Mouse (Mus musculus) CH12.LX (cell line): ENCODE results near the gene Tcp1. TPM values are rescaled to one million over a fixed set of nuclear protein-coding genes. Genes with fewer than 3 reads are reported as not detected.

ENCODE experiments used
- DNase-seq: peaks from one replicate; pipeline ENCODE4 v3.0.0-alpha.2; 2013; ENCODE audit errors: extremely low read depth
- H3K27ac ChIP-seq: 2 replicates; pipeline ENCODE4 v1.5.1; 2012; ENCODE audit warnings: low read depth, mild to moderate bottlenecking, control low read depth, moderate library complexity; ENCODE audit not compliant: insufficient read depth
- H3K27me3 ChIP-seq: replicated peaks from 2 replicates; pipeline ENCODE3; 2012; ENCODE audit warnings: inconsistent platforms
- H3K36me3 ChIP-seq, 2 experiments: replicated peaks in 1 of 2; 2 replicates each; pipeline versions ENCODE3 to v1.6.1; 2012; ENCODE audit warnings: inconsistent platforms in 1 of 2, low read length in 1 of 2, mild to moderate bottlenecking in 1 of 2, mixed read lengths in 1 of 2, moderate library complexity in 1 of 2; ENCODE audit not compliant: control insufficient read depth in 1 of 2, insufficient read depth in 1 of 2
- H3K4me1 ChIP-seq, 2 experiments: 2 replicates each; pipeline ENCODE4 v1.6.1; 2012; ENCODE audit warnings: inconsistent platforms in 1 of 2, moderate library complexity in 1 of 2; ENCODE audit not compliant: insufficient read depth in 2 of 2, control insufficient read depth in 1 of 2
- H3K4me2 ChIP-seq: 2 replicates; pipeline ENCODE4 v1.6.1; 2012; ENCODE audit warnings: low read depth, mild to moderate bottlenecking, control low read depth; ENCODE audit not compliant: poor library complexity, insufficient read depth, severe bottlenecking
- H3K4me3 ChIP-seq, 3 experiments: fragments of 150-350 bp in 1 of 3; sonication (generic) in 1 of 3; replicated peaks in 1 of 3; 2 replicates each; pipeline versions ENCODE3 to v1.5.1; 2011 to 2012; ENCODE audit warnings: low read depth in 2 of 3, low read length in 2 of 3, mild to moderate bottlenecking in 2 of 3, moderate library complexity in 2 of 3, control low read depth in 1 of 3, improper control_type of control experiment in 1 of 3, inconsistent platforms in 1 of 3, mixed read lengths in 1 of 3; ENCODE audit not compliant: poor library complexity in 1 of 3
- H3K79me2 ChIP-seq: replicated peaks from 2 replicates; pipeline ENCODE4 v1.6.1; 2012; ENCODE audit warnings: mild to moderate bottlenecking, moderate library complexity; ENCODE audit not compliant: control insufficient read depth, poor library complexity, insufficient read depth, severe bottlenecking; ENCODE audit errors: extremely low read depth
- H3K9ac ChIP-seq: 2 replicates; pipeline ENCODE4 v1.6.1; 2012; ENCODE audit warnings: low read depth, mild to moderate bottlenecking, control low read depth, moderate library complexity; ENCODE audit not compliant: insufficient read depth
- H3K9me3 ChIP-seq: replicated peaks from 2 replicates; pipeline ENCODE3; 2012; ENCODE audit warnings: low read length, inconsistent platforms, mixed read lengths
- BHLHE40 ChIP-seq: IDR thresholded peaks from 2 replicates; pipeline ENCODE4 v1.6.1; 2011; ENCODE audit warnings: mild to moderate bottlenecking, low read depth, low read length, improper control_type of control experiment
- CHD1 ChIP-seq: IDR thresholded peaks from 2 replicates; pipeline ENCODE4 v1.6.1; 2012; ENCODE audit warnings: low read depth, low read length, improper control_type of control experiment, inconsistent platforms
- CHD2 ChIP-seq: IDR thresholded peaks from 2 replicates; pipeline ENCODE4 v1.6.1; 2011; ENCODE audit warnings: low read length, improper control_type of control experiment
- CTCF ChIP-seq, 2 experiments: IDR thresholded peaks in 1 of 2; conservative IDR thresholded peaks in 1 of 2; 2 replicates each; pipeline ENCODE4 v1.5.1; 2011 to 2012; ENCODE audit warnings: low read depth in 2 of 2, low read length in 2 of 2, improper control_type of control experiment in 1 of 2, inconsistent platforms in 1 of 2, mild to moderate bottlenecking in 1 of 2, moderate library complexity in 1 of 2
- ELF1 ChIP-seq: IDR thresholded peaks from 2 replicates; pipeline ENCODE4 v1.6.1; 2014; ENCODE audit warnings: low read depth, mild to moderate bottlenecking, inconsistent platforms, low read length, improper control_type of control experiment
- EP300 ChIP-seq: IDR thresholded peaks from 2 replicates; pipeline ENCODE4 v1.6.1; 2011; ENCODE audit warnings: low read length, improper control_type of control experiment
- GABPA ChIP-seq: IDR thresholded peaks from 2 replicates; pipeline ENCODE4 v1.6.1; 2012; ENCODE audit warnings: low read depth, low read length, improper control_type of control experiment, inconsistent platforms; ENCODE audit not compliant: insufficient replicate concordance
- HCFC1 ChIP-seq: IDR thresholded peaks from 2 replicates; pipeline ENCODE4 v1.6.1; 2012; ENCODE audit warnings: low read depth, mild to moderate bottlenecking, inconsistent platforms, low read length, improper control_type of control experiment
- IRF4 ChIP-seq: IDR thresholded peaks from 2 replicates; pipeline ENCODE4 v1.6.1; 2014; ENCODE audit warnings: low read depth, mild to moderate bottlenecking, inconsistent platforms, low read length, improper control_type of control experiment
- JUN ChIP-seq: IDR thresholded peaks from 2 replicates; pipeline ENCODE4 v1.6.1; 2011; ENCODE audit warnings: low read depth, mild to moderate bottlenecking, low read length, improper control_type of control experiment, moderate library complexity; ENCODE audit not compliant: insufficient read depth
- MAX ChIP-seq: IDR thresholded peaks from 2 replicates; pipeline ENCODE4 v1.6.1; 2011; ENCODE audit warnings: low read length, improper control_type of control experiment
- MXI1 ChIP-seq: IDR thresholded peaks from 2 replicates; pipeline ENCODE4 v1.6.1; 2011; ENCODE audit warnings: mild to moderate bottlenecking, low read depth, low read length, improper control_type of control experiment
- NELFE ChIP-seq: IDR thresholded peaks from 2 replicates; pipeline ENCODE4 v1.6.1; 2011; ENCODE audit warnings: low read depth, low read length, improper control_type of control experiment
- NRF1 ChIP-seq: IDR thresholded peaks from 2 replicates; pipeline ENCODE4 v1.6.1; 2014; ENCODE audit warnings: low read depth, mild to moderate bottlenecking, inconsistent platforms, low read length, improper control_type of control experiment, moderate library complexity
- PAX5 ChIP-seq: IDR thresholded peaks from 2 replicates; pipeline ENCODE4 v1.6.1; 2012; ENCODE audit warnings: low read length, inconsistent platforms, mixed read lengths
- POLR2A ChIP-seq: IDR thresholded peaks from 2 replicates; pipeline ENCODE4 v1.6.1; 2011; ENCODE audit warnings: low read depth, mild to moderate bottlenecking, improper control_type of control experiment, low read length
- RAD21 ChIP-seq: IDR thresholded peaks from 2 replicates; pipeline ENCODE4 v1.6.1; 2011; ENCODE audit warnings: low read depth, mild to moderate bottlenecking, low read length, improper control_type of control experiment, moderate library complexity
- SMC3 ChIP-seq: IDR thresholded peaks from 2 replicates; pipeline ENCODE4 v1.6.1; 2011; ENCODE audit warnings: low read depth, low read length, improper control_type of control experiment
- TBP ChIP-seq: conservative IDR thresholded peaks from 2 replicates; pipeline ENCODE4 v1.6.1; 2011; ENCODE audit warnings: low read depth, low read length, improper control_type of control experiment
- TCF12 ChIP-seq: IDR thresholded peaks from 2 replicates; pipeline ENCODE4 v1.6.1; 2014; ENCODE audit warnings: low read depth, mild to moderate bottlenecking, inconsistent platforms, low read length, improper control_type of control experiment
- USF1 ChIP-seq: IDR thresholded peaks from 2 replicates; pipeline ENCODE4 v1.6.1; 2014; ENCODE audit warnings: low read depth, mild to moderate bottlenecking, inconsistent platforms, low read length, improper control_type of control experiment
- ZC3H11A ChIP-seq: IDR thresholded peaks from 2 replicates; pipeline ENCODE4 v1.6.1; 2012; ENCODE audit warnings: low read depth, mild to moderate bottlenecking, inconsistent platforms, low read length, improper control_type of control experiment
- ZKSCAN1 ChIP-seq: IDR thresholded peaks from 2 replicates; pipeline ENCODE4 v1.6.1; 2012; ENCODE audit warnings: low read depth, inconsistent platforms, low read length, improper control_type of control experiment, borderline replicate concordance
- ZMIZ1 ChIP-seq: IDR thresholded peaks from 2 replicates; pipeline ENCODE4 v1.6.1; 2012; ENCODE audit warnings: low read depth, mild to moderate bottlenecking, inconsistent platforms, low read length, improper control_type of control experiment
- ZNF384 ChIP-seq: IDR thresholded peaks from 2 replicates; pipeline ENCODE4 v1.6.1; 2012; ENCODE audit warnings: low read depth, low read length, improper control_type of control experiment, inconsistent platforms
- dilution Hi-C: fragments of 300-500 bp; cut with MboI; formaldehyde crosslinking; loops from 2 replicates; pipeline ENCODE4 v1.14.3; 2020; ENCODE audit warnings: low sequenced_read_pairs; ENCODE audit not compliant: extremely low pct_unique_long_range_greater_than_20kb, extremely low pct_ligation_motif_present
- in situ Hi-C: fragments of 300-500 bp; cut with MboI; formaldehyde crosslinking; loops from 3 replicates; pipeline ENCODE4 v1.14.3; 2019; ENCODE audit warnings: low sequenced_read_pairs, low pct_ligation_motif_present, low pct_unique_long_range_greater_than_20kb, mixed read lengths
- polyA plus RNA-seq: library from polyadenylated mRNA; unstranded; fragments of >175 nt; gene quantifications from 2 replicates; pipeline ENCODE4 v1.2.1, GENCODE M21; 2012; ENCODE audit warnings: low read depth; ENCODE audit not compliant: insufficient read length
- total RNA-seq, 2 experiments: library from RNA; depleted of rRNA; stranded (reverse); fragments of 300-350 nt in 1 of 2; fragments of >200 nt in 1 of 2; gene quantifications; 2 replicates each; pipeline ENCODE4 v1.2.3; 2012 to 2014

Gene Tcp1
- total and polyA plus RNA-seq, 3 experiments, result 560 to 951 (median 569) TPM

DNA sequence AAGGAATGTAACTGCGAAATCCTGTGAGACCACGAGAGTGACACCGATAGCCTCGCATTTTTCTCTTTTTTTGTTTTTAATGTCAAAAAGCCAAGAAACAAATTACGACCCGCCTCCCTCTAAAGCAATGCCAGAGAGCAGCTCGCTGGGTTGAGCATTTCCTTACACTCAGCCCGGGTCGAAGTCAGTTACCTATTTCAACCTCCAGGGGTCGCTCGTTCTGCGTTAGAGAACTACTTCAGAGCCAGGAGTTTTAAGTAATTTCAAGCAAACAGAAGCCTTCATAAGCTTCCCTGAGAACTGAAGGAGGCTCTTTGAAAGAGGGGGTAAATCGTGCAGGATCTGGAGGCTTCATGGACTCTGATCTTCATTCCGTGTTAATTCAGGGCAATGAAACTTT is 35.3 kb upstream of the Tcp1 start:
- dilution Hi-C loops, result no loop called here
- Histone ChIP-seq H3K4me3 (no peak overlapping the region), H3K27ac (no peak overlapping the region), H3K4me2 (peak overlapping the region; percentile 82), H3K79me2 (no peaks in the 10 kb centered on the region), H3K4me1 (peaks cover 0 to 3% of the 10 kb centered on the region in 2 experiments; a peak in 1 of 4 replicates), H3K36me3 (no peaks in the 10 kb centered on the region), H3K9ac (peak overlapping the region; percentile 13; the same call in 1 of the 2 replicates), H3K27me3 (peaks cover 2% of the 10 kb centered on the region), H3K9me3 (no peaks in the 10 kb centered on the region)
- DNase-seq, result peak; percentile 84
- TF ChIP-seq RAD21 (peak; percentile 86), POLR2A (no peak), SMC3 (peak; percentile 66), ZKSCAN1 (no peak), ZMIZ1 (no peak), MXI1 (no peak), CHD1 (no peak), JUN (no peak), CTCF (conservative IDR thresholded peaks at IDR 0.05 in 1 of 2, IDR thresholded peaks at IDR 0.05 in 1 of 2; ENCODE audit: low read depth in 2 of 2, low read length in 2 of 2) (peak; percentile 80 to 88), PAX5 (no peak)
- in situ Hi-C loops, result loop anchor here (5.0 to 10.0 kb wide), 2 partner anchors 37 to 125 kb away; partner anchors contain the start of genes Mrpl18, Sod2 and Tcp1

DNA sequence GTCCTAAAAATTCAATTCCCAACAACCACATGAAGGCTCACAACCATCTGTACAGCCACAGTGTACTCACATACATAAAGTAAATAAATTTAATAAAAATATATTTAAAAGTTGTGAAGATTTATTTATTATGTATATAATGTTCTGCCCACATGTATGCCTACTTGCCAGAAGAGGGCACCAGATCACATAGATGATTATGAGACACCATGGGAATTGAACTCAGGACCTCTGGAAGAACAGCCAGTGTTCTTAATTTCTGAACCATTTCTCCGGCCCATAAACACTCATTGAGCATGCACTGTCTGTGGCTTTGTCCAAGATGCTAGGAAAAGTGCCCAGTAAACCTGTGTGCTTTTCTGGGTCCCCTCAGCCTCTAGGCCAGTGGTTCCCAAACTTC is 34.3 kb upstream of the Tcp1 start:
- H3K9ac ChIP-seq, result no peak overlapping the region
- H3K4me3 ChIP-seq, result no peak overlapping the region
- in situ Hi-C loops, result loop anchor here (5.0 to 10.0 kb wide), 2 partner anchors 36 to 124 kb away; partner anchors contain the start of genes Mrpl18, Sod2 and Tcp1
- TF ChIP-seq RAD21, result peak; percentile 15
- TF ChIP-seq ZKSCAN1, result no peak
- TF ChIP-seq CTCF (conservative IDR thresholded peaks at IDR 0.05 in 1 of 2, IDR thresholded peaks at IDR 0.05 in 1 of 2; ENCODE audit: low read depth in 2 of 2, low read length in 2 of 2), result peak in 1 of 2 experiments; percentile 43; a peak in 2 of 4 replicates
- no peak for TF ChIP-seq CHD1
- no peaks in the 10 kb centered on the region for H3K79me2 ChIP-seq
- no peak overlapping the region for H3K27ac ChIP-seq
- dilution Hi-C loops, result no loop called here
- peak; percentile 15 for DNase-seq
- H3K9me3 ChIP-seq, result no peaks in the 10 kb centered on the region
- H3K4me1 ChIP-seq, result peaks cover 0 to 10% of the 10 kb centered on the region in 2 experiments; a peak in 2 of 4 replicates
- no peaks in the 10 kb centered on the region for H3K36me3 ChIP-seq
- no peak overlapping the region for H3K4me2 ChIP-seq
- peaks cover 2% of the 10 kb centered on the region for H3K27me3 ChIP-seq

DNA sequence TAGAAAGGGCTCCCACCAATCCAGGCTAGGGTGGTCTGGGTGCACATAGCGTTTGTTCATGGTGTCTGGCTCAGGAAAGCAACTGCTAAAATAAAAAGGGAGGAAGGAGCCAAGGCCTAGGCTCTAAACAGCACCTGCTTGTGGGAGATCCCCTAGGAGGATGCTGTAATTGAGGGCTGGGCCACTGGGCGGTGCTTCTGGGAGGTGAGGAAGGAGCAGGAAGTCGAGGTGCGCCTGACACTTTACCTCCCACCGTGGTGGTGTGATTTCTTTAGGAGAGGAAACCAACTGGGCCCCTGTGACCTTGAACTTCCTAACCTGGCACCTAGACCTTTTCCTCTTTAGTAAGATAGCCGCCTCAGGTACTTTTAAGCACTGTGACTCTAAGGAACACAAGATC is 28.9 kb upstream of the Tcp1 start:
- no peaks in the 10 kb centered on the region for H3K9me3 ChIP-seq
- TF ChIP-seq HCFC1 (no peak), GABPA (no peak), PAX5 (no peak), TBP (no peak), BHLHE40 (no peak), CHD2 (no peak), EP300 (no peak), IRF4 (0 out of 2 replicates have a peak, but pooled peaks have one; percentile 20), CHD1 (no peak), ZMIZ1 (no peak), MAX (no peak), ZC3H11A (no peak), ELF1 (peak; percentile 72), POLR2A (peak; percentile 42; the same call in 1 of the 2 replicates), NRF1 (no peak), ZNF384 (no peak), MXI1 (no peak), USF1 (no peak), JUN (no peak), NELFE (no peak), TCF12 (no peak)

More for the DNA sequence above, 28.9 kb upstream of the Tcp1 start:
- Histone ChIP-seq H3K27ac (no peak overlapping the region), H3K36me3 (peaks cover 13 to 42% of the 10 kb centered on the region in 2 experiments), H3K9ac (no peak overlapping the region), H3K4me1 (peaks cover 0 to 20% of the 10 kb centered on the region in 2 experiments; a peak in 2 of 4 replicates), H3K79me2 (no peaks in the 10 kb centered on the region), H3K27me3 (no peaks in the 10 kb centered on the region), H3K4me3 (peak overlapping the region in 1 of 3 experiments; percentile 12), H3K4me2 (peak overlapping the region; percentile 35; the same call in 1 of the 2 replicates)
- dilution Hi-C loops, result no loop called here
- in situ Hi-C loops, result loop anchor here (10.0 kb wide), 1 partner anchor 118 kb away; the partner anchor contains the start of gene Sod2
- DNase-seq, result peak; percentile 77
